Mouse (Mus musculus): Measurements from ENCODE around the gene Oxld1. TPM values are rescaled to one million over a fixed set of nuclear protein-coding genes. Genes with fewer than 3 reads are reported as not detected.

Oxld1 gene
- polyA plus RNA-seq, 1 experiment from 2014 or later: 14.4 TPM

DNA sequence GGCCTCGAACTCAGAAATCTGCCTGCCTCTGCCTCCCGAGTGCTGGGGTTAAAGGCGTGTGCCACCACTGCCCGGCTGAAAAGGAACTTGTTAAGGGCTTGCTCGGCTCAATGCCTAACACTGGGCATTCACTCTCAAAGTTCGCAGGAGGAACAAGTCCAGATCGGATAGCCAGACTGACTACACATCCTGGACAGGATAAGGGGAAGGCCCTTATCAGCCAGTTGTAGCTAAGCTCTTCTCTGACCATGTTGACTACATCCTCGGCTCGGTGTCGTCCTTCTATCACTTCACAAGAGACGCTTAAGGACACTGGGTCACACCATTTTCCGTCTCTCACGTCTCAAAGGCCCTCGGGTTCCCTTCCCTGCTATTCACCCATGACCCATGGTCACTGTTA lies 498 bp downstream of the Oxld1 start:
- DNase-seq (ENCODE audit: low read depth, low spot score): no peak
- POLR2A ChIA-PET: interaction anchor here (0.6 to 2.0 kb wide), 5 partner anchors 9 to 66 kb away, joined by 3 to 7 read pairs (median 5); partner anchors contain the start of genes Arl16, Mrpl12 and Nploc4
- peak; percentile 5 for ATAC-seq
- CTCF ChIA-PET: interaction anchor here (0.8 to 1.4 kb wide), 2 partner anchors 8 to 10 kb away, joined by 4 read pairs; partner anchors contain the start of gene Arl16
- no peaks in the 10 kb centered on the region for H3K27me3 ChIP-seq
- in situ Hi-C loops (cut with MboI; ENCODE audit: low pct_unique_long_range_greater_than_20kb): no loop called here
- TF ChIP-seq CTCF (IDR thresholded peaks at IDR 0.05): no peak

DNA sequence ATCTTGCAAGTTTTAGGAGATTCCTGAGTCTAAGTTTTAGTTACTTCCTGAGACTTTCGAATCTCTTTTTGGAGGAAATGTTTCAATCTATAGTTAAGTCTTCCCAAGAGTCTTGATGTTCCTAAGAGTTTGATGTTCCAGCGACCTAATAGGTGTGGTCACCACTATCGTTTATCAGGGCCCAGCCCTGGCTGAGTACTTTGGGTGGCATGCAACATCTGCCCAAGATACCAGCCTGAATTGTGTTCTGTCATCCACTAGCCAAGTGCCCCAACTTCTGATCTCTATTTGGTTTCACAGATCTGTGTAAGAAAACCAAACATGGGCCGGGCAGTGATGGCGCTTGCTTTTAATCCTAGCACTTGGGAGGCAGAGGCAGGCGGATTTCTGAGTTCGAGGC lies 2.5 kb downstream of the Oxld1 start:
- no peak for TF ChIP-seq CTCF (IDR thresholded peaks at IDR 0.05)
- CTCF ChIA-PET: no interaction called here
- POLR2A ChIA-PET: no interaction called here
- ATAC-seq (no peak), DNase-seq (ENCODE audit: low read depth, low spot score) (no peak)
- H3K27me3 ChIP-seq: no peaks in the 10 kb centered on the region
- in situ Hi-C loops (cut with MboI; ENCODE audit: low pct_unique_long_range_greater_than_20kb): no loop called here

GRCm38 (mm10) chr11:120454965-120455364 lies 2.9 kb downstream of the Oxld1 start:
- no peak for TF ChIP-seq CTCF (IDR thresholded peaks at IDR 0.05)
- ChIA-PET CTCF (no interaction called here), POLR2A (no interaction called here)
- in situ Hi-C loops (cut with MboI; ENCODE audit: low pct_unique_long_range_greater_than_20kb): no loop called here
- H3K27me3 ChIP-seq: no peaks in the 10 kb centered on the region
- ATAC-seq (no peak), DNase-seq (ENCODE audit: low read depth, low spot score) (no peak)

GRCm38 (mm10) chr11:120453306-120453705 lies 4.6 kb downstream of the Oxld1 start, which contains the start of gene Pde6g:
TSS of gene Pde6g (minus strand) at chr11:120453500.
- ATAC-seq: no peak
- DNase-seq (ENCODE audit: low read depth, low spot score): no peak
- no peaks in the 10 kb centered on the region for H3K27me3 ChIP-seq
- no peak for TF ChIP-seq CTCF (IDR thresholded peaks at IDR 0.05)
- POLR2A ChIA-PET: interaction anchor here (0.9 kb wide), 1 partner anchor 14 kb away, joined by 3 read pairs; the partner anchor contains the start of gene Arl16
- CTCF ChIA-PET: no interaction called here
- in situ Hi-C loops (cut with MboI; ENCODE audit: low pct_unique_long_range_greater_than_20kb): no loop called here

DNA sequence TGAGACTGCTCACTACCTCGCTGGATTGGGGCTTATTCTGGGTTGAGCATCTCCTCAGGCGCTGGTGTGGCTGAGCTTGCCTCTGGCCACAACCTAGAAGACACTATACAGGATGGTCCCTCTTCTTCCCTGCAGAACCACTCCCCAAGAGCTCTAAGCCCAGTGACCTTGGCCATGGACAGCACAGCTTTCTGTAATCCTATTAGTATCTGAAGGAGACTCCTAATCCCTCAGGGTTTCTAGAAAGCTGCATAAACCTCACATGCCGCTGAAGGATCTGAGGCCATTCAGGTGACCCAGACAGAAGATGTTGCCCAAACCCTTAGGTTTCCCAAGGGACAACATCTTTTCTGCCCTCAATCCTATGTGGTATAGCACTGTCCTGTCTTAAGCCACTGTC lies 5.6 kb downstream of the Oxld1 start:
- DNase-seq (ENCODE audit: low read depth, low spot score) (no peak), ATAC-seq (no peak)
- in situ Hi-C loops (cut with MboI; ENCODE audit: low pct_unique_long_range_greater_than_20kb): no loop called here
- ChIA-PET POLR2A (interaction anchor here (0.9 kb wide), 1 partner anchor 15 kb away, joined by 3 read pairs; the partner anchor contains the start of gene Arl16), CTCF (no interaction called here)
- no peak for TF ChIP-seq CTCF (IDR thresholded peaks at IDR 0.05)
- H3K27me3 ChIP-seq: no peaks in the 10 kb centered on the region

DNA sequence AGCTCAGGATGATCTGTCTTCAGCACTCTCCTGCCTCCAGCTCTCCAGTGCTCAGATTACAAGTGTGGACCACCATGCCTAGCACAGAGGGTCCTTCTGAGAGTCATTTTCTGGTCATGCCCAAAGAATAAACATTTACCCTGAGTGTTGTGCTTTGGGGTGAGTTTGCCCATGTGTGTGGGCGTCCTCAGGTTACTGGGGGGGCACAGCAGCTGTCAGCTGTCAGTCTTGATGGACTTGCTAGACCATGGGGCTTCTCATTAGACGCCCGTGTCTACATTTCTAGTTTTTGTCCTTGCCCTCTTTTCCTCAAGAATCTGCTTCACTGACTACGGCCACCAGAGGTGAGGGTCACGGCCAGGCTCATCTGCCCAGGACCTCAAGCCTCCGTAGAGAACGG lies 10.7 kb downstream of the Oxld1 start:
- H3K27me3 ChIP-seq: no peaks in the 10 kb centered on the region
- ChIA-PET POLR2A (no interaction called here), CTCF (interaction anchor here (1.9 kb wide), 1 partner anchor 9 kb away, joined by 4 read pairs; the partner anchor contains the start of gene Nploc4)
- in situ Hi-C loops (cut with MboI; ENCODE audit: low pct_unique_long_range_greater_than_20kb): no loop called here
- no peak for ATAC-seq
- TF ChIP-seq CTCF (IDR thresholded peaks at IDR 0.05): no peak
- DNase-seq (ENCODE audit: low read depth, low spot score): no peak

DNA sequence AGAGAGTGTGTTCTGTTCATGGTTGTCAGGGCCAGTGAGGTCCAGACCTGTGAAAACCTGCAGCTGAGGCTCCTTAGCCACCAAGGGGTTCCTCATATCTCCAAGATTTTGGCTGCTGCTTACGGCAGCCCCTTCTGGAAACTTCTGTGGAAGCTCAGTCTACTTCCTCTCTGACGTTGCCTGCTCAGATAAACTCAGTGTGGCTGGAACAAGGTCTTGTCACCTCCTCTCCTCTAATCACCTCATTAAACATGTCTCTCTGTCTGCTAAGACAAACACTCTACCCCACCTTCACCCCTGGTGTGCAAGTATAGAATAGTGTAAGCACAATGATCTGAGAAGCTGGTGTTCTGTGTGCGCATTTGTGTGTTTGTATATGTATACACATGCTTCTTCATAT lies 12.4 kb downstream of the Oxld1 start:
- in situ Hi-C loops (cut with MboI; ENCODE audit: low pct_unique_long_range_greater_than_20kb): no loop called here
- no peak for ATAC-seq
- POLR2A ChIA-PET: no interaction called here
- CTCF ChIA-PET: no interaction called here
- no peaks in the 10 kb centered on the region for H3K27me3 ChIP-seq
- DNase-seq (ENCODE audit: low read depth, low spot score): no peak
- no peak for TF ChIP-seq CTCF (IDR thresholded peaks at IDR 0.05)

- CTCF ChIA-PET: no interaction called here
- POLR2A ChIA-PET: no interaction called here
- no peak for TF ChIP-seq CTCF (IDR thresholded peaks at IDR 0.05)
Observed at GRCm38 (mm10) chr11:120444106-120444505, 13.8 kb downstream of the Oxld1 start.

GRCm38 (mm10) chr11:120442765-120443280 lies 15.0 kb downstream of the Oxld1 start:
- no peak for TF ChIP-seq CTCF (IDR thresholded peaks at IDR 0.05)
- ATAC-seq (no peak), DNase-seq (ENCODE audit: low read depth, low spot score) (no peak)
- CTCF ChIA-PET: no interaction called here
- POLR2A ChIA-PET: interaction anchor here (0.6 kb wide), 1 partner anchor 21 kb away, joined by 4 read pairs; no protein-coding TSS in a partner anchor
- in situ Hi-C loops (cut with MboI; ENCODE audit: low pct_unique_long_range_greater_than_20kb): no loop called here
- no peaks in the 10 kb centered on the region for H3K27me3 ChIP-seq

More at GRCm38 (mm10) chr11:120444106-120444505, 13.8 kb downstream of the Oxld1 start:
- no peak for DNase-seq (ENCODE audit: low read depth, low spot score)
- no peaks in the 10 kb centered on the region for H3K27me3 ChIP-seq
- in situ Hi-C loops (cut with MboI; ENCODE audit: low pct_unique_long_range_greater_than_20kb): no loop called here
- ATAC-seq: no peak

DNA sequence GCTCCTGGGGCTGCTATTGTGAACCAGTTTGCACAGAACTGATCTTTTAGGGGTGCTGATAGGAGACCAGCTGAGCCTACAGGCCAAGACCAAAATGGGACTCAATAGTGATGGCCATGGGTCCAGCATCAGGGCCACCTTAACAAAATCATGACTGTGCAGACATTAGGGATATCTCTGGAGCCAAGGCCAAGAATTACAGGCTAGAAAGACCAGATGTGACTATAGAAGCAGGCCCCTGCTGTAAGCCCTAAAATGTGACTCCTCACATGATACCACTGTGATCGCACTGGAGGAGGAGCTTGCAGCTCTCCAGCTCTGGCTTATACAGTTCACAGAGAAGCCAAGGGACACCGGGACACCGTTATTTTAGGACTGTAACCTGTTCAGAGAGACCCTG lies 15.5 kb downstream of the Oxld1 start, which contains the start of gene Tspan10:
TSS of gene Tspan10 (plus strand) at position 301 of the 400 bp plus-strand sequence.
- ChIA-PET POLR2A (no interaction called here), CTCF (no interaction called here)
- ATAC-seq (no peak), DNase-seq (ENCODE audit: low read depth, low spot score) (no peak)
- TF ChIP-seq CTCF (IDR thresholded peaks at IDR 0.05): no peak
- H3K27me3 ChIP-seq: no peaks in the 10 kb centered on the region
- in situ Hi-C loops (cut with MboI; ENCODE audit: low pct_unique_long_range_greater_than_20kb): no loop called here

GRCm38 (mm10) chr11:120437857-120438385 lies 19.9 kb downstream of the Oxld1 start:
- ChIA-PET POLR2A (interaction anchor here (0.8 kb wide), 1 partner anchor 16 kb away, joined by 5 read pairs; no protein-coding TSS in a partner anchor), CTCF (interaction anchor here (0.6 to 1.5 kb wide), 2 partner anchors 9 to 262 kb away, joined by 3 to 4 read pairs; no protein-coding TSS in a partner anchor)
- H3K27me3 ChIP-seq: no peaks in the 10 kb centered on the region
- TF ChIP-seq CTCF (IDR thresholded peaks at IDR 0.05): no peak
- DNase-seq (ENCODE audit: low read depth, low spot score): no peak
- ATAC-seq: no peak
- in situ Hi-C loops (cut with MboI; ENCODE audit: low pct_unique_long_range_greater_than_20kb): no loop called here

All from Patski (cell line).